ENCODE assay signal across 15 mouse cellular contexts in the genomic region with DNA sequence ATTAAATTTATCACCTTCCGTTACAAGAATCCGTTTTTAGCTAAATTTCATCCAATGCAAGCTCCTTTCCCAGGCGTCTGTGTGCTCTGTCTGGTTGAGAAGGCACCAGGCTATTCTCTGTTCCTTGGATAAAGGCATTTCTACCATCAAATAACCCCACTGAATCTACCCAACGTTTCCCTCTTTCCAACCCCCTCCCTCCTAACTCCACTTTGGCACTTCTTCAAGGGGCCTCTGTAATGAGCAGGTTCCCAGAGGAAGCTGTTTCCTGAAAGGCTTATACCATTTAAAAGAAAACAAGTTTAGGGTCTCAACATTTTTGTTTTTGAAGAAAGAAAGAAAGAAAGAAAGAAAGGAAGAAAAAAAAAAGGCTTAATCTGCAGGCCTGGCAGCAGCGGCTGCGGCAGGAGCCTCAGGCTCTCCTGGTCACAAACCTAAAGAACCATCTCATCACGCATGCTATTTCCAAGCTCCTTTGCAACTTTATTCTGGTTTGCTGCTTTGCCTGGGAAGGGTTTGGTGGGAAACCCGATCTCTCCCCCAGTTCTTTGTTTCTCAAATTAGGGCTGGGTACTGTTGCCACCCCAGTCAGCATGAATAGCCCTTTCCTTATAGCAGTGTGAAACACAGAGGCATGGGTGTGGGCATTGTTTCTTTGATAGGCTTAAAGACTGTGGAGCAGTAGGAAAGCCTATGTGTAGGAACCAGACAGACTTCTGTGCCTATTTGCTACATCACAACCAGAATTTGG.
DNase-seq lines count a peak whose midpoint lies in the region; ATAC-seq and TF ChIP-seq lines count a peak whose summit lies in the region.
"Had no signal": no experiment of that assay in that cellular context is flagged by ENCODE, and none has a peak within 500 bp of the region (broad histone marks: within the 10 kb centered on the region; RNA-seq: fewer than 3 reads in every experiment).

No protein-coding gene starts in this region.

- H3K27ac ChIP-seq in layer of hippocampus, adult 2 months = 0 out of 2 replicates have a peak overlapping the region, but pooled peaks have one; percentile 23
- H3K27ac ChIP-seq in forebrain, embryonic 16.5 days (ENCODE audit: low read length) = no peak overlapping the region; the same call in 1 of the 2 replicates
- no peak overlapping the region for H3K27ac ChIP-seq in midbrain, embryonic 14.5 days (replicated peaks; ENCODE audit: low read depth, low read length)
- no peak overlapping the region for H3K27ac ChIP-seq in intestine, postnatal 0 days (ENCODE audit: low read depth, low read length)
- H3K27ac ChIP-seq: embryonic facial prominence, embryonic 12.5 days; liver, embryonic 12.5 days; neural tube, embryonic 13.5 days had no signal

- no peak overlapping the region for H3K4me3 ChIP-seq in layer of hippocampus, adult 2 months
- H3K4me3 ChIP-seq in forebrain, embryonic 16.5 days (replicated peaks; ENCODE audit: low read length) = no peak overlapping the region
- H3K4me3 ChIP-seq in midbrain, embryonic 14.5 days (replicated peaks; ENCODE audit: low read depth, low read length) = no peak overlapping the region
- no peak overlapping the region for H3K4me3 ChIP-seq in intestine, postnatal 0 days (ENCODE audit: low read depth, low read length)
- H3K4me3 ChIP-seq: embryonic facial prominence, embryonic 12.5 days; liver, embryonic 12.5 days; neural tube, embryonic 13.5 days had no signal

- H3K4me2 ChIP-seq in forebrain, embryonic 16.5 days (ENCODE audit: low read length) = no peak overlapping the region
- H3K4me2 ChIP-seq in midbrain, embryonic 14.5 days (ENCODE audit: low read length) = no peak overlapping the region
- no peak overlapping the region for H3K4me2 ChIP-seq in intestine, postnatal 0 days (replicated peaks; ENCODE audit: low read depth)
- H3K4me2 ChIP-seq: embryonic facial prominence, embryonic 12.5 days; liver, embryonic 12.5 days; neural tube, embryonic 13.5 days had no signal

- TF ChIP-seq CTCF in layer of hippocampus, adult 2 months (conservative IDR thresholded peaks at IDR 0.05) = no peak
- TF ChIP-seq CTCF in intestine, postnatal 0 days (IDR thresholded peaks at IDR 0.05; ENCODE audit: low read depth) = no peak

- H3K9ac ChIP-seq in forebrain, embryonic 16.5 days (replicated peaks; ENCODE audit: low read depth, low read length) = no peak overlapping the region
- no peak overlapping the region for H3K9ac ChIP-seq in midbrain, embryonic 14.5 days (replicated peaks; ENCODE audit: low read length)
- H3K9ac ChIP-seq in intestine, postnatal 0 days (ENCODE audit: low read depth, low read length) = no peak overlapping the region
- H3K9ac ChIP-seq: embryonic facial prominence, embryonic 12.5 days; liver, embryonic 12.5 days; neural tube, embryonic 13.5 days had no signal

- no peaks in the 10 kb centered on the region; the same call in 1 of the 2 replicates for H3K9me3 ChIP-seq in forebrain, embryonic 16.5 days (ENCODE audit: control insufficient read depth, low read length)
- H3K9me3 ChIP-seq in midbrain, embryonic 14.5 days (ENCODE audit: control insufficient read depth, low read length) = 0 out of 2 replicates have a peak, but pooled peaks cover 5% of the 10 kb centered on the region
- 0 out of 2 replicates have a peak, but pooled peaks cover 3% of the 10 kb centered on the region for H3K9me3 ChIP-seq in intestine, postnatal 0 days (ENCODE audit: control insufficient read depth)
- H3K9me3 ChIP-seq: embryonic facial prominence, embryonic 12.5 days; liver, embryonic 12.5 days had no signal

- WGBS in forebrain, embryonic 16.5 days = 12% methylated on average over 8 of the region's 8 CpGs
- WGBS in midbrain, embryonic 14.5 days = 26% methylated on average over 8 of the region's 8 CpGs
- WGBS in intestine, postnatal 0 days = 57% methylated on average over 8 of the region's 8 CpGs

- H3K27me3 ChIP-seq in forebrain, embryonic 16.5 days (replicated peaks; ENCODE audit: control insufficient read depth, insufficient read depth, low read length) = no peaks in the 10 kb centered on the region
- no peaks in the 10 kb centered on the region for H3K27me3 ChIP-seq in midbrain, embryonic 14.5 days (ENCODE audit: control insufficient read depth, insufficient read depth, low read length)
- no peaks in the 10 kb centered on the region for H3K27me3 ChIP-seq in intestine, postnatal 0 days (replicated peaks; ENCODE audit: control insufficient read depth, insufficient read depth, low read length)
- H3K27me3 ChIP-seq: embryonic facial prominence, embryonic 12.5 days; liver, embryonic 12.5 days; neural tube, embryonic 13.5 days had no signal

- H3K36me3 ChIP-seq in forebrain, embryonic 16.5 days (ENCODE audit: control insufficient read depth, insufficient read depth) = no peaks in the 10 kb centered on the region
- no peaks in the 10 kb centered on the region for H3K36me3 ChIP-seq in midbrain, embryonic 14.5 days (ENCODE audit: control insufficient read depth, insufficient read depth, low read length)
- H3K36me3 ChIP-seq in intestine, postnatal 0 days (ENCODE audit: control insufficient read depth, insufficient read depth) = no peaks in the 10 kb centered on the region
- H3K36me3 ChIP-seq: embryonic facial prominence, embryonic 12.5 days; G1E; liver, embryonic 12.5 days; neural tube, embryonic 13.5 days had no signal

- peaks cover 2% of the 10 kb centered on the region for H3K4me1 ChIP-seq in forebrain, embryonic 16.5 days (replicated peaks; ENCODE audit: control insufficient read depth, insufficient read depth, low read length)
- no peaks in the 10 kb centered on the region for H3K4me1 ChIP-seq in midbrain, embryonic 14.5 days (ENCODE audit: control insufficient read depth, insufficient read depth, low read length)
- no peaks in the 10 kb centered on the region for H3K4me1 ChIP-seq in intestine, postnatal 0 days (replicated peaks; ENCODE audit: control insufficient read depth, insufficient read depth, low read length)
- H3K4me1 ChIP-seq: liver, embryonic 12.5 days; neural tube, embryonic 13.5 days had no signal

- peak; percentile 99 for ATAC-seq in forebrain, embryonic 16.5 days
- peak; percentile 87 for ATAC-seq in midbrain, embryonic 14.5 days (ENCODE audit: low FRiP score, low TSS enrichment)
- no peak for ATAC-seq in intestine, postnatal 0 days
- ATAC-seq: liver, embryonic 12.5 days had no signal

- no peak for DNase-seq in layer of hippocampus, adult 2 months (ENCODE audit: low spot score in 2 of 2)
- no peak for DNase-seq in layer of hippocampus, postnatal 25 days (ENCODE audit: extremely low spot score in 1 of 2, low spot score in 1 of 2)
- DNase-seq in ZHBTc4 (ENCODE audit: low read depth, low spot score) = peak; percentile 53
- DNase-seq in midbrain, embryonic 14.5 days = peak; percentile 64
- DNase-seq in retina, postnatal 1 day = no peak
- DNase-seq in right cerebral cortex, postnatal 14 days = no peak
- DNase-seq: B cell, adult 2 months; cerebellum, adult 9-10 months; right cerebral cortex, adult 18-20 months had no signal

Comparison
In these comparisons a context has a peak if more than half of its experiments do, and no peak if none do; other contexts are left out.
1. DNase-seq: peak in ZHBTc4 (single experiment) and midbrain, embryonic 14.5 days (single experiment); none in layer of hippocampus, adult 2 months (0 of 2), layer of hippocampus, postnatal 25 days (0 of 2), retina, postnatal 1 day (single experiment) and right cerebral cortex, postnatal 14 days (single experiment).